Mouse (Mus musculus) C2C12 (cell line): ENCODE results near the gene Maneal.

Experiments used
- CEBPB ChIP-seq: IDR thresholded peaks from one replicate; pipeline ENCODE4 v1.6.1; 2011; ENCODE audit warnings: low read depth, mild to moderate bottlenecking, control low read depth, moderate library complexity
- CTCF ChIP-seq: IDR thresholded peaks from one replicate; pipeline ENCODE4 v1.5.1; 2011; ENCODE audit not compliant: control insufficient read depth, insufficient read depth, insufficient read length
- FOSL1 ChIP-seq: IDR thresholded peaks from one replicate; pipeline ENCODE4 v1.8.0; 2011; ENCODE audit warnings: mild to moderate bottlenecking, low read length; ENCODE audit not compliant: poor library complexity, insufficient read depth, severe bottlenecking
- MAX ChIP-seq: IDR thresholded peaks from one replicate; pipeline ENCODE4 v1.6.1; 2011; ENCODE audit warnings: mild to moderate bottlenecking, control low read depth
- MYOD1 ChIP-seq: IDR thresholded peaks from one replicate; pipeline ENCODE4 v1.6.1; 2011; ENCODE audit warnings: low read depth; ENCODE audit not compliant: control insufficient read depth, insufficient read length
- MYOG ChIP-seq: IDR thresholded peaks from one replicate; pipeline ENCODE4 v1.6.1; 2011; ENCODE audit not compliant: control insufficient read depth, insufficient read length; ENCODE audit errors: extremely low read depth
- USF1 ChIP-seq: IDR thresholded peaks from one replicate; pipeline ENCODE4 v1.6.1; 2011; ENCODE audit warnings: low read depth, mild to moderate bottlenecking, control low read depth, moderate library complexity

- TF ChIP-seq CTCF = no peak
- no peak for TF ChIP-seq MAX
- no peak for TF ChIP-seq USF1
- no peak for TF ChIP-seq CEBPB
- no peak for TF ChIP-seq FOSL1
- no peak for TF ChIP-seq MYOD1
- no peak for TF ChIP-seq MYOG
Measured at GRCm38 (mm10) chr4:124880599-124880998, 18.6 kb upstream of the Maneal start, which contains the start of gene Epha10.
